Mouse (Mus musculus) frontal cortex, postnatal 10 days (tissue): ENCODE data around the gene Plscr4.

Experiments
- DNase-seq, 2 experiments: peaks; one replicate each; pipeline ENCODE4 v3.0.0; 2022; ENCODE audit warnings: low spot score in 2 of 2, mixed read lengths in 1 of 2

The Plscr4 gene

DNA sequence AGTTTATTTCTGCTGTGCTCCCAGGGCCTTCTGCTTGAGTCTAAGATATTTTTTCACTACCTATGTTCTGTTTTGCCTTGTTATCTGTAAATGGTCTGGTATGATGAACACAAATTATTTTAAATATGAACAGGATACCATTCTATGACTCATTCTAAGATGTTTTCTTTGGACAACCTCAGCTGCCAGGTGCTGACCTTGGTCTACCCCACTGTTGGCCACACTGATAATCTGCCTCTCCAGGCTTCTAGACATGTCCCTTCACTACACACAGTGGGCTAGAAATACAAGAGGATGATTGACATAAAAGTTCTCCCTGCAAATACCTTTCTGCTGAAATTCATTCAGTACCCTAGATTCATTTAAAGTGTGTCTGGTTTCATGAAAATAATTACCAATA, 54.5 kb downstream of the Plscr4 start:
- DNase-seq = no peak

DNA sequence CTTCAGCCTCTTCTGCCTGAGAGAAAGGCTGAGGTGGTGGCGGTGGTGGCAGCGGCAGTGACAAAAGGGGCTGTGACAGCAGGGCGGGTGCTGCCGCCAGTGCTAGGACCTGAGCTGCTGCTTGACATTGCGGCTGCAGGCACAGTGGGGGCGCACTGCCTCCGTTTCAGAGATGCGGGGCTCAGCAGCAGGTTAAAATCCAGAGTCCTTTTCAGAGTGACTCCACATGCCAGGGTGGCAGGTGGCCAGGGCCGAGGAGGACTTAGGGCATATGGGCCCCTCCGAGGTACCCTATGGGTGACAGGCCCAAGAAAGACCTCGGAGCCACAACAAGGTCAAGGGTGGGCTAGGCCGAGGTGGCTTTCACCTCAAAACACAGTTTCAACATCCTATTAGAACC, 59.9 kb downstream of the Plscr4 start:
- DNase-seq = no peak

DNA sequence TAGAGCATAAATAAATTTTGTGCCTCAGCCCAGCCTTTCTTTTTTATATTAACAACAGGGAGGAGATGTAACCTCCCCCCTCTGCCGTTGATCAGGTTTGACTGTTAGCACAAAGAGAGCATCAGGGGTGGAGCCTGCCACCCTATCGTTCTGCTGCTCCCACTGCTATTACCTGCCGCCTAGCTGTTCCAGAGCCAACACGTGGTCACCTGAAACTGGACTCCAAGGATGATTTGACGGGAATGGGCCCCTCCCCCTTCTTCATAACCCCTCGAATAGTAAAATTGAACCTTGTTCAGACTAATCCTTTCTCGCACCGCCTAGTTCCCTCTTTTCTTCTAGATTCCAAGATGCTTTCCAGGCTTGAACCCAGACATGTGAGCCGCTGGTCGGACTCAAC, 63.6 kb downstream of the Plscr4 start:
- no peak for DNase-seq

DNA sequence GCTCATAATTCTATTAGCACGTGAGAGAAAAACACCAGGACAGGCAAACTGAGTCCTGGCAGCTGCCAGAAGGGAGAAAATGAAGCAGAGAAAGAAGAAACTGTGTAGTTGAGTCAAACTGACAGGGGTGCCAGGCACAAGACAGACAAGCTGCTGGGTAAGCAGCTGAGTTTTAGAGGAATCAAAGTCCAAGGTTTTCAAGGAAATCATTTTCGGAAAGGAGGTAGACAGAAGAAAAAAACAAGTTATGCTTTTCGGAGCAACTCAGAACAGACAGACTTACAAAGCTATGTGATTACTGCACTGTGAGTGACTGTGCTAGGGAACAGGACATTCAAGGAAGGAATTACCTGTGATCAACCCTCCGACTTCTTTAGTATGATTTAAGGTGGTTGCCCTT, 67.3 kb downstream of the Plscr4 start:
- no peak for DNase-seq

DNA sequence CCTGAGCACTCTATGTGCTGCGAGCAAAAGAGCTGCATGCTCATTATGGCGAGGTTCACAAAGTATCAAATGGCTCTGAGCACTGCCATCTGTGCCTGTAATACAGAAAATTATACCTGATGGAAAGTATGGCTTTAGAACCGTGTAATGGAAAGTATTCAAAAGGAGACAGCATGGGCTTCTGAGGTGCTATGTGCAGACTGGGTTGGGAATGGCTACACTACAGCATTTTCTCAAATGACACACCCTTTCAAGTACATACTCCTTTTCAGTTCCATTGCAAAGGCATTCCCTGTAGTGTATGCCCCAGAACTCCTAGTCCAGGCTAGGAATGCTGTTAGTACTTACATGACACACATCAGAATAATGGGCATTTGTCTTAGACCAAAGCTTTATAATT, 72.9 kb downstream of the Plscr4 start:
- no peak for DNase-seq

DNA sequence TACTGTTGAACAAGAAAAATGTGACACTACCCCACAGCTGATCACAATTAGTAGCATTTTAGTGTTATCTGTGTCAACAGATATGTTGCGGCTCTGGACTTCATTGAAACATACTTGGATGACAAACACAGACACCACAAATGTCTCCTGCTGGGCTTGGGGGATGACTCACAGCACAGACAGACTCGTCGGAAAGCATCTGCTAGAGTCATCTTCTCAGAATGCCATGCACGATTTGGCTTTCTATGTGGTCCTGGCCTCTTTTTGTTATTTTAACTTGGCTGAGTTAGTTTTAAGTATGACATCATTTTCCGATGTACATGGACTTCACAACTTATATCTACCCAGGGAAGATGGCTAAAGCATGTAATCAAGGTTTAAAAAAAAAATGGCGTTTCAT, 80.6 kb downstream of the Plscr4 start:
- DNase-seq = no peak

DNA sequence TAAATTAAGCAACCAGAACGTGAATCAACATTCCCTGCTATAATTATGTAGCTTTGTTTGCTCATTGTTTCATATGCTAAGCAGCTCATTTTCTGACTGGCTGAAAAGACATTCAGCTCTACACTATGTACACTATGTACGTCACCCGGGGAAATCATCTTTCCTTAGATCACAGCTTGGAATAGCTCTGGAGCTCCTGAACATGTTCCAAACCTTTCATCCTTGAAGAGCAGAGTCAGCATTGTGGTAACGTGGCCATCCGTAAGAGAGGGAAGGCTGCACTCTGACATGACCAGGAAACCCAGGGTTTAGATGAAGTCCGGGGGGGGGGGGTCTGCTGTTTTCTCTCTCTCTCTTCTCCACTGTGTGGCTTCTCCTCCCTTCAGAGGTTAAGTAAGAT, 81.0 kb downstream of the Plscr4 start:
- DNase-seq = no peak
